Mouse (Mus musculus) spleen, postnatal 10 days (tissue): ENCODE data around the gene Alg12.
A peak's percentile ranks its signal among the peaks of the same experiment; 100 is the strongest.
"Not testable (repeated sequence)": the region's sequence is repeated elsewhere in the genome, so short reads cannot be mapped to it uniquely, and the experiment has no call there.

Experiments
- DNase-seq, 2 experiments: peaks; one replicate each; pipeline ENCODE4 v3.0.0; 2021 to 2022; ENCODE audit warnings: low spot score in 2 of 2

The Alg12 gene

GRCm38 (mm10) chr15:88792140-88792850 is 26.8 kb downstream of the Alg12 start:
- no peak for DNase-seq

GRCm38 (mm10) chr15:88774630-88775029 is 44.5 kb downstream of the Alg12 start:
- DNase-seq: not testable (repeated sequence)

- no peak for DNase-seq
These were observed 50.6 kb downstream of the Alg12 start for GRCm38 (mm10) chr15:88768537-88768936.

- not testable (repeated sequence) for DNase-seq
These were observed 53.0 kb downstream of the Alg12 start for GRCm38 (mm10) chr15:88766139-88766538.

- peak in 1 of 2 experiments; percentile 31 for DNase-seq
These were observed 57.6 kb downstream of the Alg12 start for GRCm38 (mm10) chr15:88761551-88761950.

- DNase-seq: no peak
These were observed 61.1 kb downstream of the Alg12 start for GRCm38 (mm10) chr15:88758061-88758460.

GRCm38 (mm10) chr15:88755761-88756160 is 63.4 kb downstream of the Alg12 start:
- DNase-seq: no peak
